Mouse (Mus musculus) liver, adult 2 months (tissue): ENCODE measurements around the gene Psd4.

ENCODE experiments used
- CTCF ChIP-seq: fragments of 200-500 bp; IDR thresholded peaks from 2 replicates; pipeline ENCODE4 v1.5.1; 2011; ENCODE audit warnings: low read depth, low read length, control low read depth
- POLR2A ChIP-seq: fragments of 200-500 bp; IDR thresholded peaks from 2 replicates; pipeline ENCODE4 v1.6.1; 2011; ENCODE audit warnings: low read length, control low read depth; ENCODE audit not compliant: insufficient read depth; ENCODE audit errors: extremely low read depth

- TF ChIP-seq POLR2A = no peak
- TF ChIP-seq CTCF = no peak
These were observed 46.3 kb downstream of the Psd4 start for GRCm38 (mm10) chr2:24413677-24414076.
